Mouse (Mus musculus): ENCODE measurements around the gene Ms4a8a. TPM values are rescaled to one million over a fixed set of nuclear protein-coding genes. Genes with fewer than 3 reads are reported as not detected.

The Ms4a8a gene
- polyA plus RNA-seq, 1 experiment from 2014 or later, result not detected

Other genes with a start within 250 kb of the Ms4a8a start
- 0.34 and 0.41 TPM in 2 replicates for gene Slc15a3, start 241.4 kb downstream of the Ms4a8a start, polyA plus RNA-seq (2015; fragmentation: Nextera tagmentation; extraction: Ambion mirVana)
- 99.9 and 107 TPM in 2 replicates for gene Tmem132a, start 211.2 kb downstream of the Ms4a8a start, polyA plus RNA-seq (2015; fragmentation: Nextera tagmentation; extraction: Ambion mirVana)
- gene Tmem109, start 199.1 kb downstream of the Ms4a8a start, polyA plus RNA-seq (2015; fragmentation: Nextera tagmentation; extraction: Ambion mirVana), result 82.6 and 87.1 TPM in 2 replicates
- gene Prpf19, start 185.9 kb downstream of the Ms4a8a start, polyA plus RNA-seq (2015; fragmentation: Nextera tagmentation; extraction: Ambion mirVana), result 45.3 and 47.5 TPM in 2 replicates
- not detected in 2 replicates for gene Zp1, start 160.5 kb downstream of the Ms4a8a start, polyA plus RNA-seq (2015; fragmentation: Nextera tagmentation; extraction: Ambion mirVana)
- 0.10 TPM in 1 of 2 replicates, not detected in the other for gene Ptgdr2, start 143.9 kb downstream of the Ms4a8a start, polyA plus RNA-seq (2015; fragmentation: Nextera tagmentation; extraction: Ambion mirVana)
- 27.4 and 31.6 TPM in 2 replicates for gene Ccdc86, start 131.8 kb downstream of the Ms4a8a start, polyA plus RNA-seq (2015; fragmentation: Nextera tagmentation; extraction: Ambion mirVana)
- not detected in 2 replicates for gene Ms4a10, start 106.4 kb downstream of the Ms4a8a start, polyA plus RNA-seq (2015; fragmentation: Nextera tagmentation; extraction: Ambion mirVana)
- gene Ms4a15, start 87.9 kb downstream of the Ms4a8a start, polyA plus RNA-seq (2015; fragmentation: Nextera tagmentation; extraction: Ambion mirVana), result not detected in 2 replicates
- gene Ms4a18, start 63.1 kb downstream of the Ms4a8a start, polyA plus RNA-seq (2015; fragmentation: Nextera tagmentation; extraction: Ambion mirVana), result not detected in 2 replicates
- not detected in 2 replicates for gene 1700017D01Rik, start 49.8 kb upstream of the Ms4a8a start, polyA plus RNA-seq (2015; fragmentation: Nextera tagmentation; extraction: Ambion mirVana)
- gene 1700025F22Rik, start 84.2 kb upstream of the Ms4a8a start, polyA plus RNA-seq (2015; fragmentation: Nextera tagmentation; extraction: Ambion mirVana), result not detected in 2 replicates
- not detected in 2 replicates for gene Ms4a13, start 115.6 kb upstream of the Ms4a8a start, polyA plus RNA-seq (2015; fragmentation: Nextera tagmentation; extraction: Ambion mirVana)
- gene Ms4a12, start 151.3 kb upstream of the Ms4a8a start, polyA plus RNA-seq (2015; fragmentation: Nextera tagmentation; extraction: Ambion mirVana), result not detected in 2 replicates
- not detected in 2 replicates for gene Ms4a1, start 185.1 kb upstream of the Ms4a8a start, polyA plus RNA-seq (2015; fragmentation: Nextera tagmentation; extraction: Ambion mirVana)
- gene Ms4a5, start 202.8 kb upstream of the Ms4a8a start, polyA plus RNA-seq (2015; fragmentation: Nextera tagmentation; extraction: Ambion mirVana), result not detected in 2 replicates
- gene Ms4a14, start 233.4 kb upstream of the Ms4a8a start, polyA plus RNA-seq (2015; fragmentation: Nextera tagmentation; extraction: Ambion mirVana), result not detected in 2 replicates